In the genomic region with DNA sequence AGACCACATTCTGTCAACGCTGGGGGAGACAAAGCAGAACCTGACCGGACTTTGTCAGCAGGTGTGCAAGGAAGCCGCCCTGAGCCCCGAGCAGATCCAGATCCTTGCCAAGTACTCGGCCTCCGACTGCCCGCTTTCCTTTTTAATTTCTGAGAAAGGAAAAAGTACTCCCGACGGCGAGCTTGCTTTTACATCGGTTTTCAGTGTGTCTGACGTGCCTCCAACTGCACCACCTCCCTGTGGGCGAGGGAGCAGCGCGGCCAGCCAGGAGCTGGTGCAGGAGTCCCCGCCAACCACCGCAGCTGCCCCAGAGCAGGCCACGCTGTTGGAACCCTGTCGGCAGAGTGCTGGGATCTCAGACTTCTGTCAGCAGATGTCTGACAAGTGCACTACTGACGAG, we compare ENCODE assay signal across 21 mouse cellular contexts. TPM values are rescaled to one million over a fixed set of nuclear protein-coding genes. Genes with fewer than 3 reads are reported as not detected.
A peak's percentile ranks its signal among the peaks of the same experiment; 100 is the strongest.
DNase-seq lines count a peak whose midpoint lies in the region; ATAC-seq lines count a peak whose summit lies in the region.
"Had no signal": no experiment of that assay in that cellular context is flagged by ENCODE, and none has a peak within 500 bp of the region (broad histone marks: within the 10 kb centered on the region; RNA-seq: fewer than 3 reads in every experiment).

No protein-coding gene starts in this region.

- peak overlapping the region; percentile 41 for H3K4me2 ChIP-seq in heart, embryonic 14.5 days (ENCODE audit: low read length)
- H3K4me2 ChIP-seq: embryonic facial prominence, embryonic 15.5 days; hindbrain, embryonic 14.5 days; intestine, embryonic 15.5 days had no signal

- H3K27ac ChIP-seq in heart, embryonic 14.5 days (replicated peaks in 1 of 2; ENCODE audit: control insufficient read depth in 1 of 2, insufficient read depth in 1 of 2, low read depth in 2 of 2, low read length in 2 of 2): no peak overlapping the region
- H3K27ac ChIP-seq: embryonic facial prominence, embryonic 15.5 days; forebrain, embryonic 10.5 days; gastrocnemius, adult 2 months; hindbrain, embryonic 10.5 days; hindbrain, embryonic 14.5 days; intestine, embryonic 15.5 days had no signal

- ATAC-seq in heart, embryonic 14.5 days (ENCODE audit: insufficient number of reproducible peaks, insufficient read depth, low FRiP score, low read depth): no peak
- ATAC-seq: CD4-positive, CD25-positive, alpha-beta regulatory T cell, adult 4 months; forebrain, embryonic 14.5 days; intestine, embryonic 15.5 days had no signal

- WGBS in heart, embryonic 14.5 days: 52% methylated on average over 20 of the region's 20 CpGs

- no peak overlapping the region for H3K4me3 ChIP-seq in heart, embryonic 14.5 days (ENCODE audit: control insufficient read depth in 1 of 2, insufficient read depth in 1 of 2, low read depth in 1 of 2, low read length in 2 of 2)
- H3K4me3 ChIP-seq: embryonic facial prominence, embryonic 15.5 days; erythroblast, embryonic 14.5 days; forebrain, embryonic 10.5 days; gastrocnemius, adult 2 months; hindbrain, embryonic 10.5 days; intestine, embryonic 15.5 days had no signal

- peaks cover 46% of the 10 kb centered on the region for H3K36me3 ChIP-seq in heart, embryonic 14.5 days (ENCODE audit: control insufficient read depth, insufficient read depth, low read length)

- H3K9ac ChIP-seq in heart, embryonic 14.5 days (ENCODE audit: low read length): peak overlapping the region; percentile 2; the same call in 1 of the 2 replicates
- H3K9ac ChIP-seq: embryonic facial prominence, embryonic 15.5 days; hindbrain, embryonic 14.5 days; intestine, embryonic 15.5 days had no signal

- peak; percentile 80 for DNase-seq in heart, adult 11 months
- DNase-seq in heart, adult 8-10 months (ENCODE audit: low spot score): no peak
- no peak for DNase-seq in heart, postnatal 36 days
- peak; percentile 12 for DNase-seq in left cerebral cortex, postnatal 4 days
- no peak for DNase-seq in left cerebral cortex, adult 11 months (ENCODE audit: low spot score)
- peak; percentile 66 for DNase-seq in thymus, postnatal 14 days
- DNase-seq in embryo, embryonic 9.5 days (ENCODE audit: extremely low spot score): no peak
- DNase-seq: adrenal gland, postnatal 25 days; B cell, adult 2 months; cerebellum, adult 2 months; gastrocnemius, adult 2 months; kidney, adult 18-20 months had no signal

- H3K27me3 ChIP-seq in heart, embryonic 14.5 days (ENCODE audit: control insufficient read depth, insufficient read depth, low read length): no peaks in the 10 kb centered on the region
- H3K27me3 ChIP-seq: embryonic facial prominence, embryonic 15.5 days; intestine, embryonic 15.5 days had no signal

- no peaks in the 10 kb centered on the region for H3K9me3 ChIP-seq in heart, embryonic 14.5 days (ENCODE audit: control insufficient read depth, low read length)
- H3K9me3 ChIP-seq: embryonic facial prominence, embryonic 15.5 days; forebrain, embryonic 10.5 days; hindbrain, embryonic 10.5 days; intestine, embryonic 15.5 days had no signal

- intact Hi-C loops in heart, postnatal 36 days (cut with DNase I): no loop called here
- intact Hi-C loops in left cerebral cortex, postnatal 4 days (cut with DNase I): no loop called here

- peaks cover 11 to 14% of the 10 kb centered on the region in 2 experiments for H3K4me1 ChIP-seq in heart, embryonic 14.5 days (ENCODE audit: control insufficient read depth in 2 of 2, insufficient read depth in 2 of 2, low read length in 2 of 2)
- H3K4me1 ChIP-seq: forebrain, embryonic 10.5 days; hindbrain, embryonic 10.5 days had no signal

RNA-seq across cellular contexts. Expression of gene Bach1, which starts 30.7 kb away (rescaled TPM):
- total RNA-seq in heart, adult 8-10 months (2022): 10 to 100 TPM; 19.3 to 30.9 (median 28.2) TPM
- polyA plus RNA-seq in heart, embryonic 14.5 days (2014; fragmentation: Nextera tagmentation; extraction: Ambion mirVana): 7.8 and 11.8 TPM in 2 replicates
- total RNA-seq in heart, postnatal 36 days (2021): 10 to 100 TPM; 31.3 to 33.1 TPM
- 10 to 100 TPM; 37.1 to 38.5 TPM for total RNA-seq in left cerebral cortex, postnatal 4 days (2021)

Comparison
In these comparisons a context has a peak if more than half of its experiments do, and no peak if none do; other contexts are left out.
1. DNase-seq: peak in heart, adult 11 months (single experiment), left cerebral cortex, postnatal 4 days (single experiment) and thymus, postnatal 14 days (single experiment); none in heart, adult 8-10 months (single experiment), heart, postnatal 36 days (0 of 2), left cerebral cortex, adult 11 months (single experiment) and embryo, embryonic 9.5 days (single experiment).